Mouse (Mus musculus): ENCODE measurements around the gene Zcchc7. TPM values are rescaled to one million over a fixed set of nuclear protein-coding genes. Genes with fewer than 3 reads are reported as not detected.
A peak's percentile ranks its signal among the peaks of the same experiment; 100 is the strongest.

Zcchc7 gene
- 0.76 and 0.90 TPM in 2 replicates for polyA plus RNA-seq (2012)

DNA sequence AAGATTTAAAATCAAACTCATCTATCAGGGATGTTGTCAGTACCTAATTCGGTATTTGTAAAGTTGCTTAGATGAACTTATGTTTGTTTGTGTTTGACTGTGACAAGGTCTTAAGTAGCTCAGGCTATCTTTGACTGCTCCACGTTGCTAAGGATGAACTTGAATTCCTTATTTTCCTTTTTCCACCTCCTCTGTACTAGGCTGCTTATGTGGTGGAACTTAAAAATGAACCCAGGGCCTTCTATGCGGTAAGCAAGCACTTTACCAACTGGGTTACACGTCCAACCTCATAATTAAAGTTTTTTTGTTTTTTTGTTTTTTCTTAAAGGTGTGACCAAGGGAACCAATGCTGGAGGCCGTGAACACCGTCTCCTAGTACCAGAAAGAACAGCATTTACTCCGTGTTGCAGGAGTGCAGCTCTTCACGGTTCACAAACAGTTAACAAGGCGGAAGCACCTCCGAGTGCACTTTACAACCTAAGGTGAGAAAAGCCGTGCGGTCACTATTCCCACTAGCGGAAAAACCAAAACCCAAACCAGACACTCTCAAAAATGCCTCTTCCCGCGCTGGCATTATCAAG, at the start of gene Zcchc7:
Zcchc7 (plus strand) TSS at position 325 of the 581 bp plus-strand sequence.
- no peaks in the 10 kb centered on the region; the same call in 1 of the 2 replicates for H3K27me3 ChIP-seq (ENCODE audit: control insufficient read depth)

DNA sequence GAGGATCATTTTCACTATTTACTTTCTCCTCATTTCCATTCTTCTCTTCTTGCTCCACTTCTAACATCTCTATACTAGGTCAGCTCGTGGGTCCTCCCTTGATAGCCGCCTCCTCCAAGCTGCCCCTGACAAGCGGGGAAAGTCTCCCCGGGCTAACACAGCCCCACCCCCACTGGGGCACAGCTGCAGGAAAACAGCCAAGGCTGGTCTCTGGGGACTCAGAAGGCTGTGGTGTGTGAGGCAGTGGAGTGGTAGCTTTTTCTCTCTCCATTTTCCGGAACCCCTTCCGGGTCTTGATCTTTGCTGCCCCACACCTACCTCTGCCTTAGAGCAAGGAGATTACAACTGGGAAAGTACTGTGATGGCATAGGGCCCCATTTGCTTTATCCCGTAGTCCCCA, 49.7 kb upstream of the Zcchc7 start:
- Histone ChIP-seq H3K4me1 (ENCODE audit: control insufficient read depth) (peaks cover 6% of the 10 kb centered on the region), H3K36me3 (ENCODE audit: control insufficient read depth) (no peaks in the 10 kb centered on the region), H3K4me3 (replicated peaks) (no peak overlapping the region), H3K27me3 (ENCODE audit: control insufficient read depth) (peaks cover 100% of the 10 kb centered on the region), H3K9me3 (ENCODE audit: control insufficient read depth, low read length) (peaks cover 6% of the 10 kb centered on the region)
- no peak for TF ChIP-seq GATA1 (IDR thresholded peaks at IDR 0.05; ENCODE audit: low read length)
- no peak for TF ChIP-seq TAL1 (IDR thresholded peaks at IDR 0.05; ENCODE audit: low read length)

More for the DNA sequence above, at the start of gene Zcchc7:
- TF ChIP-seq GATA1 (IDR thresholded peaks at IDR 0.05; ENCODE audit: low read length) (no peak), TAL1 (IDR thresholded peaks at IDR 0.05; ENCODE audit: low read length) (no peak)
- peaks cover 23% of the 10 kb centered on the region for H3K4me1 ChIP-seq (ENCODE audit: control insufficient read depth)
- H3K4me3 ChIP-seq (replicated peaks) = peak within 1 kb of the TSS; percentile 85
- no peaks in the 10 kb centered on the region for H3K9me3 ChIP-seq (ENCODE audit: control insufficient read depth, low read length)
- H3K36me3 ChIP-seq (ENCODE audit: control insufficient read depth) = no peaks in the 10 kb centered on the region

DNA sequence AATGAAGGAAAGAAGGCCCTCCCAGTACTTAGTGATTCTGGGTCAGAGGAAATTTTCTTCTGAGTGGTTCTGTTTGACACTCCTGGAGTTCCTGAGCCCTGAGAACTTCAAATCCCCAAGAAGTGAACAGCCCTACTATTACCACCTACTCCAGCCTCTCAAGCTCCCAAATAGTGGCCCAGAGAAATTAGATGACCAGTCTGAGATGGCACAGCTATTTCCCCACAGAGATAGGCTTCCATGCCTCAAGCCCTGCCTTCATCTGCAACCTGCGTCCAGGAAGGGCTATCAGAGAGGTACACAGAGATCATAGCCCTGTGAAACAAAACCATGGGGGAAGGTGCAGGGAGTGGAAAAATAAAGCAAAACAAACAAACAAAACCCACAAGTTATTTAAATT, 48.8 kb upstream of the Zcchc7 start:
- Histone ChIP-seq H3K4me1 (ENCODE audit: control insufficient read depth) (peaks cover 6% of the 10 kb centered on the region), H3K27me3 (ENCODE audit: control insufficient read depth) (peaks cover 100% of the 10 kb centered on the region), H3K4me3 (replicated peaks) (no peak overlapping the region), H3K36me3 (ENCODE audit: control insufficient read depth) (no peaks in the 10 kb centered on the region), H3K9me3 (ENCODE audit: control insufficient read depth, low read length) (peaks cover 6% of the 10 kb centered on the region)
- TF ChIP-seq TAL1 (IDR thresholded peaks at IDR 0.05; ENCODE audit: low read length) (no peak), GATA1 (IDR thresholded peaks at IDR 0.05; ENCODE audit: low read length) (no peak)

DNA sequence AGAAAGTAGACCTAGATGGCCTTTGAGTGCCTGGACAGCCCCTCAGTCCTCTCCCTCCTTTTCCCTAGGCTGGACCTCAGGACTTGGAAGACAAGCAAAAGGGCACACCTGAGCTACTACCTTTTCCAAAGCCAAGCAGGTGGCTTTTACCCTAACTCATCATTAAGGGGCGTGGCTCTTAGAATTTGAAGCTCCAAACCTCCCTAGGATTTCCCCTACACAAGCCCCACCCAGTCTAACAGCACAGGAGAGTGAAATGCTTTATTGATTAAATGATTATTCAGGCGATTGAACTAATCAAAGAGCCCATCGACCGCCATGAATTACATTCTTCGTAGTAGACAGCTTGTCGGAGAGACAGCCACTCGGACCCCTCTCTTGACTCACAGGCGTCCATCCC, 47.4 kb upstream of the Zcchc7 start:
- Histone ChIP-seq H3K27me3 (ENCODE audit: control insufficient read depth) (peaks cover 100% of the 10 kb centered on the region), H3K4me3 (replicated peaks) (no peak overlapping the region), H3K36me3 (ENCODE audit: control insufficient read depth) (no peaks in the 10 kb centered on the region), H3K4me1 (ENCODE audit: control insufficient read depth) (peaks cover 6% of the 10 kb centered on the region), H3K9me3 (ENCODE audit: control insufficient read depth, low read length) (peaks cover 6% of the 10 kb centered on the region)
- TF ChIP-seq GATA1 (IDR thresholded peaks at IDR 0.05; ENCODE audit: low read length) (no peak), TAL1 (IDR thresholded peaks at IDR 0.05; ENCODE audit: low read length) (no peak)

DNA sequence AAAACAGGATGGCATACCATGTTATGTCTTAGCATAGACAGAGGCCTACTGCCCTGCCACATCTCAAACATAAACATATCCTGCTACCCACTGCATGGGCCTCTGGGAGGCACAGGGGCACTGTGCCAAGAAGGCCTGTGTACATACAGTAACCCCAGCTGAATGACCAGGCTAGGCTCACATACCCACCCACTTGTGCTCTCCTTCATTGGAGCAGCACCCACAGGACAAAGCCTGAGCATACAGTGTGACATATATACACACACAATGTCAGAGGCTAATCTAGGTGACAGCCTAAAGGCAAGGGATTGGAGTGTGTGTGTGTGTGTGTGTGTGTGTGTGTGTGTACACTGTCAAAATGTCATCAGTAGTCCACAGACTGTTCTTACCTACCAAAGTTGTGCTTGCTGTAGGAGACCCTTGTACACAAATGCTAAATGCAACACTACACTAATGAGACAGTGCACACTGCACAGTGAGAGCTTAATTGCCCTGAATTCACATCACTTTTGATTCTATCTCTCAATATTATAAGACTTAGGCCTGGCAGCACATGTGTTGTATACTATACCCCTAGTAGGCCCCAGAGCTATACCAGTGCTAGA, 46.5 kb upstream of the Zcchc7 start:
- Histone ChIP-seq H3K36me3 (ENCODE audit: control insufficient read depth) (no peaks in the 10 kb centered on the region), H3K4me3 (replicated peaks) (no peak overlapping the region), H3K4me1 (ENCODE audit: control insufficient read depth) (peaks cover 4% of the 10 kb centered on the region), H3K27me3 (ENCODE audit: control insufficient read depth) (peaks cover 100% of the 10 kb centered on the region), H3K9me3 (ENCODE audit: control insufficient read depth, low read length) (peaks cover 5% of the 10 kb centered on the region)
- TF ChIP-seq TAL1 (IDR thresholded peaks at IDR 0.05; ENCODE audit: low read length) = no peak
- no peak for TF ChIP-seq GATA1 (IDR thresholded peaks at IDR 0.05; ENCODE audit: low read length)

DNA sequence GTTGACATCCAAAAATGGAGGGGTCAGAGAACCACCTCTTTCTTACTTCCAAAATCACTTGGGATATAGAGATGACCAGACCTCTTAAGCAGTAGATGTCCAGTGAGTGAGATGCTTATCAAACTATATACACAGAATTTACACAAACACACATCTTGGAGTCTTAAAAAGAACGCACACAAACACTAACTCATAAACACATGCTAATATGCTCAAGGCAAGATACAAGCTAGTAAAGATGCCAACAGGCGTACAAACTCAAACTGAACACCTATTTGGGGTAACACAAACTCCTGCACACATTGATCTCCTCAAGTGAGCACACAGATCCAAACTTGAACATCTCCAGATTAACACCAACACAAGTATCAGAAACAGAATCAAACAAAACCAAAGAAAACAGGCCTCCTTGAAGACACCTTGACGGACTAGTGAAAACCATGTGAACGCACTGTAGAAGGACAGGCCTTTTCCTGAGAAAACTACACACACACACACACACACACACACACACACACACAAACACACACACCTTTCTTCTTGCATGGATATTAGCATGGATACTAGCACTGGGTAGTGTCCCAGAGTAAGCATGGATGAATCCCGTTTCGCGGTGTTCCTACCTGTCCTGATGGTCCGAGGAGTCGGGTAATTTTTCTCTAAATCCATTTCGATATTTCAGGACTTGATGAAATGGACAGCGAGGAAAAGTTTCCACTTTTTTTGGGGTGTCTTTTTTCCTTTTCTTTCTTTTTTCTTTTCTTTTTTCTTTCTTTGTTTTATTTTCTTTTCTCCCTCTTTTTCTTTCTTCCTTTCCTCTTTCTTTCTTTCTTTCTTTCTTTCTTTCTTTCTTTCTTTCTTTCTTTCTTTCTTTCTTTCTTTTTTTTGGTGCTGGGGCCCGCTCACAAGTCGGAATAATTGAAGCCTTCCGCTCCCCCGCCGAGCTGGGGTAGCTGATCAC, 45.7 kb upstream of the Zcchc7 start, which contains the start of gene Pax5:
Pax5 (minus strand) TSS at position 748 of the 961 bp plus-strand sequence.
- TF ChIP-seq TAL1 (IDR thresholded peaks at IDR 0.05; ENCODE audit: low read length) (no peak), GATA1 (IDR thresholded peaks at IDR 0.05; ENCODE audit: low read length) (no peak)
- Histone ChIP-seq H3K36me3 (ENCODE audit: control insufficient read depth) (no peaks in the 10 kb centered on the region), H3K27me3 (ENCODE audit: control insufficient read depth) (peaks cover 100% of the 10 kb centered on the region), H3K4me1 (ENCODE audit: control insufficient read depth) (no peaks in the 10 kb centered on the region), H3K4me3 (replicated peaks) (no peak within 1 kb of the TSS), H3K9me3 (ENCODE audit: control insufficient read depth, low read length) (no peaks in the 10 kb centered on the region; the same call in 1 of the 2 replicates)

DNA sequence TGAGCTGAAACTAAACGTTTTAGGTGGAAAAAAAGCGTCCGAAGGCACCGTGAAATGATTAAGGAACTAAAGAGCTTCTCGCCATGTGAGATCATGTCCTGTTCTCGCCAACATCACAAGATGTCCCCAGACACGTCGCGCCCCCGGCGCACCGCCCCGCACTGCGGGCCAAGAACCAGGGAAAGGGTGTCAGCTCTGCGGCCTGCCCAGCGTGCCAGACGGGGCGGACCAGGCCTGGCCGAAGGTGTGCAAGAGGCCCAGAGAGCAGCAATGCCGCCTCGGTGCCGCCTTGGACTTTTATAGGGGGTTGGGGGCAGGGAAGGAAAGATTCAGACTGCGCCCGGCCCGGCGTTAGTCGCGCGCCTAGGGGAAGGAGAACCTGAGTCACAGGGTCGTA, 45.0 kb upstream of the Zcchc7 start:
- TF ChIP-seq GATA1 (IDR thresholded peaks at IDR 0.05; ENCODE audit: low read length) (no peak), TAL1 (IDR thresholded peaks at IDR 0.05; ENCODE audit: low read length) (no peak)
- H3K9me3 ChIP-seq (ENCODE audit: control insufficient read depth, low read length) = no peaks in the 10 kb centered on the region; the same call in 1 of the 2 replicates
- H3K4me3 ChIP-seq (replicated peaks) = no peak overlapping the region
- no peaks in the 10 kb centered on the region for H3K36me3 ChIP-seq (ENCODE audit: control insufficient read depth)
- peaks cover 100% of the 10 kb centered on the region for H3K27me3 ChIP-seq (ENCODE audit: control insufficient read depth)
- no peaks in the 10 kb centered on the region for H3K4me1 ChIP-seq (ENCODE audit: control insufficient read depth)

DNA sequence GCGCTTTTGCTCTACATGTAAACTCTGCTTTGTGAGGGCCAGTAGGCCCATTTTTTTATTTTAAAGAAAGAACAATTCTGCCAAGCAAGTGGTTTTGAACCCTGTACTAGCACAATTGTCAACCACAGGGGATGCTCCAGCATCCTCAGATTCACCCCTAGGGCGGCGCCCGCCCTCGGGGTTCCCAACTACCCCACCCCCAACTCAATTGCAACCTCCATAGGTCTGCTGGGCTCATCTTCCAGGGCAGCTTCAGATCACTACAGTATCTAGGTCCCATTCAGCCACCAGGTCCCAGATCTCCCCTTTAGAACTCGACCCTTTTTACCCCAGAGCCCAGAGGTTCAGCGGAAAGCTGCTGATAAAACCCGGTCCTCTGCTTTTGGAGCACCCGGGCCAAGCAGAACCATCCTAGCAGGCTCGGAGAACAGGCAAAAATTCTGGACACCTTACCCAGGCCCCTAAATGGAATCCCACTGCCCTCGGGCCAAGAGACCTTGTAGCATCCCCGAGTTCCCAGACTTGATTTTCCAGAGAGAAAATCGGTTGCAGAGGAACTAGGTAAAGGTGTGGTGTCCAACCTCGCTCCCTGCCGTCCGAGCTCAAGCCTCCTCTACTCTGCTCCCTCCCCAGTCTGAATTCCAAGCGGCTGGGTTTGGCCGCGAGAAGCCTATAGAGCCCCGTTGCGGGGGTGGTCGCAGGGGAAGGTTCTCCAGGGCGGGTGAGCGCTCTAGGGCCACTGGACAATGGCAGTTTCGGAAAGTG, 44.4 kb upstream of the Zcchc7 start:
- no peaks in the 10 kb centered on the region for H3K36me3 ChIP-seq (ENCODE audit: control insufficient read depth)
- no peaks in the 10 kb centered on the region; the same call in 1 of the 2 replicates for H3K9me3 ChIP-seq (ENCODE audit: control insufficient read depth, low read length)
- H3K4me1 ChIP-seq (ENCODE audit: control insufficient read depth) = no peaks in the 10 kb centered on the region
- H3K27me3 ChIP-seq (ENCODE audit: control insufficient read depth) = peaks cover 98% of the 10 kb centered on the region
- H3K4me3 ChIP-seq (replicated peaks) = no peak overlapping the region
- TF ChIP-seq GATA1 (IDR thresholded peaks at IDR 0.05; ENCODE audit: low read length) (no peak), TAL1 (IDR thresholded peaks at IDR 0.05; ENCODE audit: low read length) (no peak)

Measured in erythroblast, embryonic 14.5 days (primary cell).